Mouse (Mus musculus) bone marrow, adult 2 months (tissue): ENCODE measurements at regions not wholly inside any gene's neighbourhood (a gene's known extent, or its start where the extent isn't known, plus 50 kb on each side); places are given as distances from the start of the nearest gene placed in this dataset.

Experiments
- CTCF ChIP-seq: fragments of 200-500 bp; IDR thresholded peaks from 2 replicates; pipeline ENCODE4 v1.5.1; 2011; ENCODE audit warnings: low read length, control low read depth; ENCODE audit not compliant: control insufficient read depth, insufficient read depth
- POLR2A ChIP-seq: fragments of 200-500 bp; IDR thresholded peaks from 2 replicates; pipeline ENCODE4 v1.6.1; 2011; ENCODE audit warnings: low read depth, mild to moderate bottlenecking, control low read depth, low read length, borderline replicate concordance; ENCODE audit not compliant: control insufficient read depth

DNA sequence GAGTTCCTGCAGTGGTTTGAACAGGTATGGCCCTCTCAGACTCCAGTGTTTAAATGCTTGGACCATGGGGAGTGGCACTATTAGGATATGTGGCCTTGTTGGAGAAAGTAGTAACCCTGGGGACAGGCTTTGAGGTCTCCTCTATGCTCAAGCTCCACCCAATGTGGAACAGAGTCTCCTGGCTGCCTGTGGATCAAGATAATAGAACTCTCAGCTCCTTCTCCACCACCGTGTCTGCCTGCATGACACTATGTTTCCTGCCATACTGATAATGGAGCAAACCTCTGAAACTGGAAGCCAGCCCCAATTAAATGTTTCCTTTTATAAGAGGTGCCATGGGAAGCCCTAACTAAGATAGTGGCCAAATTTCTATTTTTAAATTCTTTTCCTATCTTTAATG is 252.2 kb downstream of the Sox4 start:
- TF ChIP-seq POLR2A (no peak), CTCF (no peak)
